Mouse (Mus musculus) activated CD4-positive, CD25-positive, alpha-beta regulatory T cell (primary cell): ENCODE results near the gene Gm20521. TPM values are rescaled to one million over a fixed set of nuclear protein-coding genes. Genes with fewer than 3 reads are reported as not detected.

Source experiments
- polyA plus RNA-seq, 2 experiments: library from polyadenylated mRNA; unstranded; fragments of 100-300 nt; shearing (Covaris generic); gene quantifications; one replicate each; pipeline ENCODE4 v1.2.1; 2017

Gm20521 gene
- under 1 TPM in 1 of 2 experiments, not detected in 1; 0.30 TPM for polyA plus RNA-seq

DNA sequence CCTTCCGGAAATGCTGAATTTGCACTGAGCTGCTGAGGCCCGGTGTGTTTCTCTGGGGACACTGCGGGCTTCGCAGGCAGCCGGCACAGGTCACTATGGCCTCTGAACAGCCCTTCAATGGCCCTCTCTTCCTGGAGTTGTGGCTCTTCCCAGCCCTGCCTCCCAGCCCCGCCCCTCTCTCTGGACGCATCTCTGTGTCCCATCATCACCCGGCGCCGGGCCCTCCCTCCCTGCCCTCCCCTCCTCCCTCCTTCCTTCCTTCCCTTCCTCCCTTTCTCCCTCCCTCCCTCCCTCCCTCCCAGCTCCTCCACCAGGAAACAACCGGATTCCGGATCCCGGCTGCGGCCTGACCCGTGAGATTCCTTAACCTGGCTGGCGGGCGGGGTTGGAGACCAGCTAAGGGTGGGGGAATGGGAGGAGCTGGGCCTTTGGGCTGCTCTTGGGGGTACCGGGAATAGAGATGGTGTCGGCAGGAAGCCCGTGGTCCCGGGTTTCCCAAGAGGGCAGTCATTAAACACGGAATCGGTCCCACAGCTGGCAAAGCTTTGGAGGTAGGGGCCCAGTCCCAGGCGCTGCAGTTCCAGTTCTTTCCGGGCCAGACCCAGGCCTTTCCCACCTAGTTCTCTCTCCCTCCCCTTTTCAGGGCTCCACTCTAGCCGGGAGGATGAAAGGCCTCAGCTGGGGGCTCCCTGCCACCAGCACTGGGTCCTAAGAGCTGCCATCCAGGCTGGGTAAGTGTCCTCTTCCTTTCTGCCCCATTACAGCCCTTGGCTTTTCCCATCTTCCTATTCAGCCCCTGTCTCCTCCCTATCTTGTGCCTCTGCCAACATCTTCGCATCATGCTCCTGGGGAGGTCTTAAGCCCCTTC lies at the start of gene Gm20521, which contains the start of gene Bcl2l2:
Gm20521 (plus strand) TSS at position 288 of the 868 bp plus-strand sequence.
Bcl2l2 (plus strand) TSS at position 224 of the 868 bp plus-strand sequence.

GRCm38 (mm10) chr14:54870861-54871260 lies 12.4 kb upstream of the Gm20521 start, which contains the start of gene Homez:
TSS of gene Homez (minus strand) at chr14:54870961.

DNA sequence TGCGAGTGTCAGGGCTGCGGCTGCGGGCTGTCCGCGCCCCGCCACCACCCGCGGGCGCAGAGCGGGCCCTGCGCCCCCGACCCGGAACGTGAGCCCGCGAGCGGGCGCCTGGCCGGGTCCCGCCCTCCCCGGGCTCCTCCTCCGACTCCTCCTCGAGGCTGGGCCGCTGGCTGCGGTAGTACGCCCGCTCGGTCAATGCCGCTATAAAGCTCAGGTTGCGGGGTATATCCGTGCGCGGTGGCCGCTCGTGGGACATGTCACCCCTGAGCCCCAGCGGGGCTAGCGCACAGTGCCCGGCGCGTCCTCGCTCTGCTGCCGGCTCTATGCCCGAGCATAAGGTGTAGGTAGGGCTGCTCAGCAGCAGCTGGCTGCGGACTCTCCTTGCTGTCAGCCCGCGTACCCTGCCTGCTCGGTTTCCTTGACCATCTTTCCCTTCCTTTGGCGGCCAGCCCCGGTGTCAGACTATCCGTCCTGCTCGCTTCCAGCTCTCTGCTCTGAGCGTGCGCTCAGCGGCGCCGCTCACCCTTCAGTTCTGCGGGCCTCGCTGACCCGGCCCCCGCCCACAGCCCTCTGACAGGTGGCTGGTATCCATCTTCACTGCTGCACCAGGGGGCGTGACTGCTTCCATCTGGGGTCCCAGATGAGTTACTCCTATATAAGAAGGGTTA lies 6.1 kb upstream of the Gm20521 start, which contains the start of gene Ppp1r3e:
Ppp1r3e (minus strand) TSS at position 503 of the 668 bp plus-strand sequence.

GRCm38 (mm10) chr14:54892200-54892599 lies 9.0 kb downstream of the Gm20521 start, which contains the start of gene Pabpn1:
TSS of gene Pabpn1 (plus strand) at chr14:54892500.

DNA sequence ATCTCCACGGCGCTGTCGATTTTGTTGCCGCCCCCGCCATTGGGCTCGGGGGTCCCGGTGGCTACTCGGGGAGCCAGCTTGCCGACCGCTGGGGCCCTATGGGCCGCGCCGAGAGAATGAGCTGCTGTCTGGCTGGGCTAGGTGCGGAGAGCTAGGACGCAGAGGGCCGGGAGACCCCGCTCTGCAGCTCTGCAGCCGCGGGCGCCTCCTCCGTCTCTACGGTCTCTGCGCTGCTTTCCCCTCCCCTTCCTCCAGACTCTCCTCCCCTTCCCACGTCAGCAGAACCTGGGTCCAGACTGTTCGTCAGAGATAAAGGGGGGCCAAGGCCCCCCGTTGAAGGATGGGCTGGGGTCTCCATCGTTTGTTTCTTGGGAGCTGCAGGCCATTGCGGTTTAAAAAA lies 29.6 kb downstream of the Gm20521 start, which contains the start of gene Slc22a17:
Slc22a17 (minus strand) TSS at position 247 of the 400 bp plus-strand sequence.

GRCm38 (mm10) chr14:54925349-54926342 lies 42.4 kb downstream of the Gm20521 start, which contains the start of gene Efs:
TSS of gene Efs (minus strand) at chr14:54926126.

DNA sequence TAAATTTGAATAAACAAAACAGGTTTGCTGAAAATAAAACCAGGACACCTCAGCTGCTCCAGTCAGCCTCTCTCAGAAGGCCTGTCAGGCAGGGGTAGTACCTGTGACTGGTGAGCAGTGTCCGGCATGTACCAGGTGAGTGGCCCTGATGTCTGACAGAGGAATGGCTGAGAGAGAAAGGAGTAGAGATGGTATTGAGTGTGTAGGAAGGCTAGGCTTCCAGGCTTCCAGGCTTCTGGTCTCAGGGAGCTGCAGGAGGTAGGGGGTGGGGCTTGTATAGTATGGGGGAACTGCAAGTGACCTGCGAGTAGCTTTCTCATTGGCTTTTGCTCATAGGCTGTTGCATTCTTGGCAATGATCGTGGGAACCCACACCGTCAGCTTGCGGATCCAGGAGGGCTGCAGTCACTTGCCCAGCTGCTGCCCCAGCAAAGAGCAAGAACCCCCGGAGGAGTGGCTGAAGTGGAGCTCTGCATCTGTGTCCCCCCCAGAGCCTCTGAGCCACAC lies 49.5 kb downstream of the Gm20521 start, which contains the start of gene Il25:
Il25 (plus strand) TSS at position 51 of the 506 bp plus-strand sequence.

DNA sequence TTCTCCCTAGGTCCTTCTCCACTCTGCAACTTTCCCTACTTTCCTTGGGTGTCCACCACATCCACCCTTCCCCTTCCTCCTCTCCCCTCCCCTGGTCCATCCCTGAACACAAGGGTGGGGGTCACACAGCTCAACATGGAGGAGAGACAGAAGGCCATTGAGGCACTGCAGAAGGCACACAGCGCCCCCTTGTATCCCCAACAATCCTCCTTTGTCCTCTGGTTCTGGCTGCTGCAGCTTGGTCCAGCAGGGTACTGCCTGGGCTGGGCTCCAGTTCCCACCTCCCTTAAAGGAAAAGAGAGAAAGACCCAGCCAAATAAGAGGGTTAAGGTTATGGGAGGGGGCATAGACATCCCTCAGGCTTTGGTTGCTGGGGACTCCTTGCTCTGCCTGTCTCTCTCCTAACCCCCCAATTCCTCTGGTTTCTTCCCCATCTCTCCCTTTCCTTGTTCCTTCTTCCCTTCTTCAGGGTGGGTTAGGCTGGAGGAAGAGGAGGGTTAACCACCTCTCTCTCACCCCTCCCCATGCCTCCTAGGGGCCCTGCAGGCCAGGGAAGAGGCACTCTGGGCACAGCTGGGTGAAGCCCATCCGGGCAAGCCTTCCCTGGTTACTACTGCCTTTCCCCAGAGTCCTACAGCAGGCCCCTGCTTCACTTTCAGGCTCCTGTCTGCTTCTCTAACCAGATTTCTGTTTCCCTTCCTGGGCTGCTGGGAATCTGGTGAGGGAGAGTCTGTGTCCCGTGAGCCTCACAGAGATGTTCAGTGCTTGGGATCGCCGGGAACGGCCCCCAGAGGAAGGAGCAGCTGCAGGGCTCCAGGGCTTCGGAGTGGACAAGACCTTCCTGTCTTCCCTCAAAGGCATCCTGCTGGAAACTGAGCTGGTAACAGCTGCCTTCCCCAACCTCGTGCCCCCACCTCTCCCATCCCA lies 52.9 kb downstream of the Gm20521 start, which contains the start of gene Cmtm5:
Cmtm5 (plus strand) TSS at position 358 of the 927 bp plus-strand sequence.

Other genes starting within 250 kb of the Gm20521 start
- not detected for gene Gm17606, start 242.5 kb upstream of the Gm20521 start, polyA plus RNA-seq
- gene Cdh24, start 242.1 kb upstream of the Gm20521 start, polyA plus RNA-seq = 1 to 10 TPM; 1.4 to 4.0 TPM
- gene 1700123O20Rik, start 197.2 kb upstream of the Gm20521 start, polyA plus RNA-seq = 10 to 100 TPM; 78.0 to 83.7 TPM
- gene Acin1, start 196.5 kb upstream of the Gm20521 start, polyA plus RNA-seq = 100 to 1,000 TPM in 1 of 2 experiments, 10 to 100 TPM in 1; 92.0 to 116 TPM
- gene Gm29776, start 184.6 kb upstream of the Gm20521 start, polyA plus RNA-seq = under 1 TPM; 0.08 to 0.17 TPM
- under 1 TPM in 1 of 2 experiments, not detected in 1; 0.79 TPM for gene Cebpe, start 171.3 kb upstream of the Gm20521 start, polyA plus RNA-seq
- under 1 TPM; 0.27 to 0.98 TPM for gene Slc7a8, start 101.5 kb upstream of the Gm20521 start, polyA plus RNA-seq
- gene Rnf212b, start 69.3 kb upstream of the Gm20521 start, polyA plus RNA-seq = under 1 TPM in 1 of 2 experiments, not detected in 1; 0.28 TPM
- 10 to 100 TPM; 14.3 to 15.8 TPM for gene Homez, start 12.5 kb upstream of the Gm20521 start, polyA plus RNA-seq
- gene Ppp1r3e, start 5.9 kb upstream of the Gm20521 start, polyA plus RNA-seq = 1 to 10 TPM in 1 of 2 experiments, under 1 TPM in 1; 0.54 to 1.5 TPM
- gene Bcl2l2, start 64 bp upstream of the Gm20521 start, polyA plus RNA-seq = under 1 TPM; 0.20 to 0.21 TPM
- gene Pabpn1, start 9.1 kb downstream of the Gm20521 start, polyA plus RNA-seq = 100 to 1,000 TPM; 180 to 240 TPM
- 1 to 10 TPM; 3.1 to 7.2 TPM for gene Slc22a17, start 29.7 kb downstream of the Gm20521 start, polyA plus RNA-seq
- not detected for gene Efs, start 42.7 kb downstream of the Gm20521 start, polyA plus RNA-seq
- not detected for gene Il25, start 49.3 kb downstream of the Gm20521 start, polyA plus RNA-seq
- gene Cmtm5, start 52.8 kb downstream of the Gm20521 start, polyA plus RNA-seq = under 1 TPM in 1 of 2 experiments, not detected in 1; 0.43 TPM
- under 1 TPM in 1 of 2 experiments, not detected in 1; 0.05 TPM for gene Myh6, start 83.5 kb downstream of the Gm20521 start, polyA plus RNA-seq
- not detected for gene Gm17428, start 93.5 kb downstream of the Gm20521 start, polyA plus RNA-seq
- gene Myh7, start 111.2 kb downstream of the Gm20521 start, polyA plus RNA-seq = under 1 TPM in 1 of 2 experiments, not detected in 1; 0.11 TPM
- gene Ngdn, start 132.0 kb downstream of the Gm20521 start, polyA plus RNA-seq = 100 to 1,000 TPM; 108 to 134 TPM
- 1 to 10 TPM; 4.6 to 6.7 TPM for gene Zfhx2, start 208.9 kb downstream of the Gm20521 start, polyA plus RNA-seq
- 10 to 100 TPM in 1 of 2 experiments, 1 to 10 TPM in 1; 7.3 to 14.3 TPM for gene Thtpa, start 211.3 kb downstream of the Gm20521 start, polyA plus RNA-seq
- 100 to 1,000 TPM; 102 to 150 TPM for gene Ap1g2, start 223.2 kb downstream of the Gm20521 start, polyA plus RNA-seq
- under 1 TPM in 1 of 2 experiments, not detected in 1; 0.32 TPM for gene Jph4, start 233.5 kb downstream of the Gm20521 start, polyA plus RNA-seq